Mouse (Mus musculus): ENCODE measurements around the gene Sox6.
A peak's percentile ranks its signal among the peaks of the same experiment; 100 is the strongest.
"Not testable (repeated sequence)": the region's sequence is repeated elsewhere in the genome, so short reads cannot be mapped to it uniquely, and the experiment has no call there.

Sox6 gene

GRCm38 (mm10) chr7:116038511-116038910, at the start of gene Sox6:
Sox6 (minus strand) TSS chr7:116038796.
- DNase-seq (ENCODE audit: low spot score in 2 of 2), result no peak

GRCm38 (mm10) chr7:116084366-116084765, 45.8 kb upstream of the Sox6 start, which contains the start of gene Gm4353:
Gm4353 (minus strand) TSS chr7:116084635.
- DNase-seq (ENCODE audit: low spot score in 2 of 2), result not testable (repeated sequence)

GRCm38 (mm10) chr7:116060739-116061138, 22.1 kb upstream of the Sox6 start:
- DNase-seq (ENCODE audit: low spot score in 2 of 2), result no peak

- no peak for DNase-seq (ENCODE audit: low spot score in 2 of 2)
Observed at GRCm38 (mm10) chr7:116040470-116041019, 1.9 kb upstream of the Sox6 start.

GRCm38 (mm10) chr7:116039538-116040466, 1.2 kb upstream of the Sox6 start:
- peak; percentile 75 to 77 for DNase-seq (ENCODE audit: low spot score in 2 of 2)

- DNase-seq (ENCODE audit: low spot score in 2 of 2), result no peak
Observed at GRCm38 (mm10) chr7:116039196-116039537, 571 bp upstream of the Sox6 start, which contains the start of gene 1110004F10Rik. 1110004F10Rik (plus strand) TSS chr7:116039397.

- DNase-seq (ENCODE audit: low spot score in 2 of 2), result no peak
Observed at GRCm38 (mm10) chr7:116038024-116038423, 572 bp downstream of the Sox6 start.

- DNase-seq (ENCODE audit: low spot score in 2 of 2), result no peak
Observed at GRCm38 (mm10) chr7:116036591-116037555, 1.7 kb downstream of the Sox6 start.

GRCm38 (mm10) chr7:116035504-116035903, 3.1 kb downstream of the Sox6 start:
- no peak for DNase-seq (ENCODE audit: low spot score in 2 of 2)

- DNase-seq (ENCODE audit: low spot score in 2 of 2), result peak in 1 of 2 experiments; percentile 60
Observed at GRCm38 (mm10) chr7:116034282-116034758, 4.3 kb downstream of the Sox6 start.

- peak; percentile 52 to 64 for DNase-seq (ENCODE audit: low spot score in 2 of 2)
Observed at GRCm38 (mm10) chr7:116033371-116034241, 5.0 kb downstream of the Sox6 start.

GRCm38 (mm10) chr7:116032596-116033307, 5.8 kb downstream of the Sox6 start:
- DNase-seq (ENCODE audit: low spot score in 2 of 2), result peak; percentile 53 to 76

- DNase-seq (ENCODE audit: low spot score in 2 of 2), result peak; percentile 65 to 70
Observed at GRCm38 (mm10) chr7:116031718-116032595, 6.6 kb downstream of the Sox6 start.

GRCm38 (mm10) chr7:116031388-116031717, 7.2 kb downstream of the Sox6 start:
- DNase-seq (ENCODE audit: low spot score in 2 of 2), result no peak

GRCm38 (mm10) chr7:116030597-116031387, 7.8 kb downstream of the Sox6 start:
- DNase-seq (ENCODE audit: low spot score in 2 of 2), result peak in 1 of 2 experiments; percentile 59

- DNase-seq (ENCODE audit: low spot score in 2 of 2), result no peak
Observed at GRCm38 (mm10) chr7:116029991-116030390, 8.6 kb downstream of the Sox6 start.

GRCm38 (mm10) chr7:116002726-116003125, 35.9 kb downstream of the Sox6 start:
- no peak for DNase-seq (ENCODE audit: low spot score in 2 of 2)

GRCm38 (mm10) chr7:115988109-115988779, 50.4 kb downstream of the Sox6 start:
- no peak for DNase-seq (ENCODE audit: low spot score in 2 of 2)

All from urinary bladder, postnatal 4 days (tissue).